Mouse (Mus musculus) lung, embryonic 16.5 days (tissue): Measurements from ENCODE around the gene Arid1b. TPM values are rescaled to one million over a fixed set of nuclear protein-coding genes. Genes with fewer than 3 reads are reported as not detected.

Source experiments
- ATAC-seq: fragments of 200-750 bp; cut with Nextera tagmentation; 2 replicates; pipeline ENCODE4 v1.8.0; 2017; ENCODE audit warnings: low read depth, mild to moderate bottlenecking, moderate library complexity
- H3K27ac ChIP-seq: fragments of 300-500 bp; sonication (generic); 2 replicates; pipeline ENCODE4 v1.5.1; 2014; ENCODE audit warnings: mild to moderate bottlenecking, control low read depth, low read length
- H3K27me3 ChIP-seq: fragments of 300-500 bp; sonication (generic); 2 replicates; pipeline ENCODE4 v1.6.1; 2014; ENCODE audit warnings: low read depth, low read length, mixed read lengths; ENCODE audit not compliant: control insufficient read depth, insufficient read depth
- H3K36me3 ChIP-seq: fragments of 300-500 bp; sonication (generic); 2 replicates; pipeline ENCODE4 v1.6.1; 2014; ENCODE audit warnings: low read length; ENCODE audit not compliant: control insufficient read depth, insufficient read depth
- H3K4me1 ChIP-seq: fragments of 300-500 bp; sonication (generic); replicated peaks from 2 replicates; pipeline ENCODE4 v1.6.1; 2014; ENCODE audit warnings: low read length, mixed read lengths; ENCODE audit not compliant: control insufficient read depth, insufficient read depth
- H3K4me2 ChIP-seq: fragments of 300-500 bp; sonication (generic); 2 replicates; pipeline ENCODE4 v1.6.1; 2014; ENCODE audit warnings: low read depth, low read length, control low read depth
- H3K4me3 ChIP-seq: fragments of 300-500 bp; sonication (generic); 2 replicates; pipeline ENCODE4 v1.5.1; 2014; ENCODE audit warnings: mild to moderate bottlenecking, low read length, control low read depth
- H3K9ac ChIP-seq: fragments of 300-500 bp; sonication (generic); 2 replicates; pipeline ENCODE4 v1.6.1; 2014; ENCODE audit warnings: low read length, control low read depth
- H3K9me3 ChIP-seq: fragments of 300-500 bp; sonication (generic); 2 replicates; pipeline ENCODE4 v1.6.1; 2016; ENCODE audit warnings: low read length; ENCODE audit not compliant: control insufficient read depth
- WGBS: fragments of 180-500 bp; shearing (Covaris S2); extraction: QIAGEN DNeasy Blood & Tissue Kit; methylation state at CpG from one replicate; pipeline ENCODE4 v1.1.7; 2014; 5-methylcytosine and 5-hydroxymethylcytosine counted together
- polyA plus RNA-seq: library from polyadenylated mRNA; unstranded; fragments of >200 nt; fragmentation: Nextera tagmentation; extraction: Ambion mirVana; gene quantifications from 2 replicates; pipeline ENCODE4 v1.2.1, GENCODE M21; 2015

Arid1b gene
- polyA plus RNA-seq, 1 experiment from 2014 or later: 10.2 TPM

DNA sequence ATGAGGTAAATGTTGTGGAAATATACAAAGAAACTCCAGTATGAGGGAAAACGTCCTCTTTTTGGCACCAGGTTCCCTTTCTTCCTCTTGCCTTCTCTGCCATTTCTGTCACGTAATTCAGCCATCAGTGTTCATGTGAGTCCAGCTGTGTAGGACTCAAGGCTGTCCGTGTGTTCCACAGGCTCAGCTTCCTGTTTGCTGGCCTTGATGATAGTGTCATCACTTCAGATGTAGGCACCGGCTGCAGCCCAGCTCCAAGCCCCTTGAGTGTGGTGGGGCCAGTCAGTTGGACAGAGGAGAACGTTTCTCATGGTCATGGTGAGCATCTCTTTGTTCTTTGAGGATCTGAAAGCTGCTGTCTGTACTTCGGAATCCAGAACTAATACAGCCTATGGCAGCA, 61.3 kb downstream of the Arid1b start:
- H3K27me3 ChIP-seq: no peaks in the 10 kb centered on the region
- no peak overlapping the region for H3K4me3 ChIP-seq
- no peaks in the 10 kb centered on the region for H3K9me3 ChIP-seq
- H3K4me1 ChIP-seq: peaks cover 66% of the 10 kb centered on the region
- no peak overlapping the region for H3K4me2 ChIP-seq
- ATAC-seq: no peak
- no peaks in the 10 kb centered on the region for H3K36me3 ChIP-seq
- no peak overlapping the region for H3K27ac ChIP-seq
- 41% methylated on average over 6 of the region's 6 CpGs for WGBS
- no peak overlapping the region for H3K9ac ChIP-seq

GRCm38 (mm10) chr17:5056654-5057053, 62.5 kb downstream of the Arid1b start:
- no peak overlapping the region for H3K4me3 ChIP-seq
- ATAC-seq: no peak
- H3K4me2 ChIP-seq: no peak overlapping the region
- no peaks in the 10 kb centered on the region for H3K36me3 ChIP-seq
- H3K9ac ChIP-seq: no peak overlapping the region
- no peaks in the 10 kb centered on the region for H3K9me3 ChIP-seq
- WGBS: 70% methylated on average over 4 of the region's 4 CpGs
- no peaks in the 10 kb centered on the region for H3K27me3 ChIP-seq
- no peak overlapping the region for H3K27ac ChIP-seq
- H3K4me1 ChIP-seq: peaks cover 72% of the 10 kb centered on the region

- no peak overlapping the region for H3K4me3 ChIP-seq
- WGBS: 10% methylated on average over 4 of the region's 4 CpGs
- ATAC-seq: no peak
These were observed 63.2 kb downstream of the Arid1b start for GRCm38 (mm10) chr17:5057286-5057685.

GRCm38 (mm10) chr17:5057944-5058720, 64.0 kb downstream of the Arid1b start:
- WGBS: 1% methylated on average over 10 of the region's 10 CpGs
- Histone ChIP-seq H3K4me3 (peak overlapping the region; percentile 2; the same call in 1 of the 2 replicates), H3K36me3 (no peaks in the 10 kb centered on the region), H3K9me3 (no peaks in the 10 kb centered on the region), H3K27me3 (no peaks in the 10 kb centered on the region), H3K27ac (peak overlapping the region; percentile 91), H3K4me1 (peaks cover 63% of the 10 kb centered on the region), H3K4me2 (peak overlapping the region; percentile 35), H3K9ac (no peak overlapping the region)
- peak; percentile 93 for ATAC-seq

More at GRCm38 (mm10) chr17:5057286-5057685, 63.2 kb downstream of the Arid1b start:
- Histone ChIP-seq H3K9me3 (no peaks in the 10 kb centered on the region), H3K27me3 (no peaks in the 10 kb centered on the region), H3K27ac (peak overlapping the region; percentile 61), H3K9ac (peak overlapping the region; percentile 40; the same call in 1 of the 2 replicates), H3K4me1 (peaks cover 70% of the 10 kb centered on the region), H3K36me3 (no peaks in the 10 kb centered on the region), H3K4me2 (peak overlapping the region; percentile 29)

DNA sequence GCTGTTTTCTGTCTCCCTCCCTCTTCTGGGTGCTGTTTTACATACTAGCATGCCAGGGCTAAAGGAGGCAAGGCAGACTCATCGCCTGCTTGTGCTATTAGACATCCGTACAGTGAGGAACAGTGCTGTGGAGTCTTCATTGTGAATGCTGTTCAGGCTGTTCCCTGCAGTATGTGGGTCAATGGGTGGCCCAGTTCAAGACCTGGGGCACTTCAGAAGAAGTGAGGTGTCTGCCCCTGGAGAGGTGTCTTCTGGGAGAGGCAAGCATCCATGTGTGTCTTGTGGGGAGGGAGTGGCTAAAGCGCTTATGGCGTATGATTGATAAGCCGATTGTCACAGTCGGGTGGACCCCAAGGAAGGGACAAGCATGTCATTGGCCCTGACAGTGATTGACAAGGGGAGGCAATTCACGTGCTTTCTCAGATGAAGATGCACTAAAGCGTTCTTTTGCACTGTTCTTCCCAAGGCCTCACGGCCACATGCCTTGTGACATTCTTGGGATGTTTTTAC, 65.0 kb downstream of the Arid1b start:
- peaks cover 59% of the 10 kb centered on the region for H3K4me1 ChIP-seq

GRCm38 (mm10) chr17:5060515-5061084, 66.5 kb downstream of the Arid1b start:
- H3K27ac ChIP-seq: no peak overlapping the region
- H3K4me3 ChIP-seq: no peak overlapping the region
- H3K9ac ChIP-seq: no peak overlapping the region
- H3K4me2 ChIP-seq: no peak overlapping the region
- peaks cover 57% of the 10 kb centered on the region for H3K4me1 ChIP-seq
- no peaks in the 10 kb centered on the region for H3K27me3 ChIP-seq
- WGBS: 59% methylated on average over 5 of the region's 5 CpGs
- no peak for ATAC-seq
- H3K36me3 ChIP-seq: no peaks in the 10 kb centered on the region
- no peaks in the 10 kb centered on the region for H3K9me3 ChIP-seq

More for the DNA sequence above, 65.0 kb downstream of the Arid1b start:
- Histone ChIP-seq H3K9me3 (no peaks in the 10 kb centered on the region), H3K4me3 (no peak overlapping the region), H3K27ac (peak overlapping the region; percentile 80), H3K27me3 (no peaks in the 10 kb centered on the region), H3K9ac (0 out of 2 replicates have a peak overlapping the region, but pooled peaks have one; percentile 18), H3K4me2 (0 out of 2 replicates have a peak overlapping the region, but pooled peaks have one; percentile 7), H3K36me3 (no peaks in the 10 kb centered on the region)
- WGBS: 53% methylated on average over 9 of the region's 9 CpGs
- no peak for ATAC-seq

DNA sequence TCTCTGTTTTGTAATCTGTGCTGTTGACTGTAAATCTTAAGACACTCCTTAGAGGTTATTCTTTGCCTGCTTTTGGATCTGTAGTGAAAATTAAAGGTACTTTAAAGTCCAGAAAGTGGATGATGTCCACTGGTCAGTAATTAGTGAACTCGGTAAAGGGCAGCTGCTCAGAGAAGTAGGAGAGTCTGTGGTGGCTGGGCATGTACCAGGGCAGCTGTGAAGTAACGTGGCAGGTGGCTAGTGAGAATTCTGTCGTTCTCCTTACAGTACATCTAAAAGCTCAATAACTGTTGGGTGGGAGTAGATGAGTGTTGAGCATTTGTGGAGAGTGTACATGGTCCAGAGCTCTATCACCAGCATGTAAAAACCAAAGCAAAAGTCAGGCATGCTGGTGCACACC, 67.1 kb downstream of the Arid1b start:
- H3K9ac ChIP-seq: no peak overlapping the region
- WGBS: 75% methylated on average over 3 of the region's 3 CpGs
- no peak for ATAC-seq

GRCm38 (mm10) chr17:5061593-5061992, 67.5 kb downstream of the Arid1b start:
- WGBS: 51% methylated on average over 5 of the region's 5 CpGs
- peaks cover 50% of the 10 kb centered on the region for H3K4me1 ChIP-seq

More for the DNA sequence above, 67.1 kb downstream of the Arid1b start:
- Histone ChIP-seq H3K27ac (no peak overlapping the region), H3K4me1 (peaks cover 53% of the 10 kb centered on the region), H3K9me3 (no peaks in the 10 kb centered on the region), H3K36me3 (no peaks in the 10 kb centered on the region), H3K4me3 (no peak overlapping the region), H3K4me2 (no peak overlapping the region), H3K27me3 (no peaks in the 10 kb centered on the region)

DNA sequence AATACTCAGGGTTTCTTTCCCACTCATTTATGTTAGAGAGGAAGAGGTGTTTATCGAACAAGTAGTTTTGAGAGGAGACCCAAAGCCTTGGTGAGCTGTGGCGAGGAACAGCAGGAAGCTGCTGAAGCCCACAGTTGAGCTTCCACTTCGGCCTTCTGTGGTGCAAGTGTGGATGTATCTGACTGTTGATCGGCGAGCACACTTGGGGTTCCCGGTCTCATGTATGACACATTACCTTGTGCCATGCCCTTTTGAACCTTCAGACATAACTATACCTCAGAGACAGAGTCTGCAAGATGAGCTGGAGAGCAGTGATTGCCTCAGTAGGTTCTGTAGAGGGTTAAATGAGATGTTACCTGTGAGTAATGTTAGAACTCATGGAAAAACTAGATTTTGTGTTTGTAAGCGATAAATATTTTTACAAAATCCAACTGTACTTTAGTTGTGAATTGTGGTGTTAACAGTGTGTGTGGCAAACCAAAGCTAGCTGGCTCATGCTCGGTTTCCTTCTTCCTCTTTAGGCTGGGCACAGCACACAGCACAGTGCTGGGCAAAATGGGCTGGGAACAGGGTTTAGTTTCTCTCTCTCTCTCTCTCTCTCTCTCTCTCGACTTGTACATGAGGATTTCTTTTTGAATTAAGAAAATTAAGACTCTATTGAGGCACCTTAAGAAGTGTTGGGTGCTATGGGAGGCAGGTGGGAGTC, 69.5 kb downstream of the Arid1b start:
- H3K4me2 ChIP-seq: no peak overlapping the region
- H3K36me3 ChIP-seq: no peaks in the 10 kb centered on the region
- WGBS: 80% methylated on average over 9 of the region's 9 CpGs
- no peak overlapping the region for H3K9ac ChIP-seq
- H3K27ac ChIP-seq: no peak overlapping the region
- no peak overlapping the region for H3K4me3 ChIP-seq
- peaks cover 46% of the 10 kb centered on the region for H3K4me1 ChIP-seq
- no peaks in the 10 kb centered on the region for H3K9me3 ChIP-seq
- ATAC-seq: no peak
- no peaks in the 10 kb centered on the region for H3K27me3 ChIP-seq

More at GRCm38 (mm10) chr17:5061593-5061992, 67.5 kb downstream of the Arid1b start:
- no peak overlapping the region for H3K4me3 ChIP-seq
- H3K9me3 ChIP-seq: no peaks in the 10 kb centered on the region
- no peak overlapping the region for H3K9ac ChIP-seq
- no peaks in the 10 kb centered on the region for H3K27me3 ChIP-seq
- no peak for ATAC-seq
- H3K27ac ChIP-seq: no peak overlapping the region
- no peak overlapping the region for H3K4me2 ChIP-seq
- no peaks in the 10 kb centered on the region for H3K36me3 ChIP-seq
